Mouse (Mus musculus) left cerebral cortex, adult 18-20 months (tissue): ENCODE measurements around the gene Mtch2. TPM values are rescaled to one million over a fixed set of nuclear protein-coding genes. Genes with fewer than 3 reads are reported as not detected.
A peak's percentile ranks its signal among the peaks of the same experiment; 100 is the strongest.
"Not testable (repeated sequence)": the region's sequence is repeated elsewhere in the genome, so short reads cannot be mapped to it uniquely, and the experiment has no call there.

Source experiments
- DNase-seq, 2 experiments: peaks; one replicate each; pipeline ENCODE4 v3.0.0; 2021 to 2022; ENCODE audit warnings: low spot score in 2 of 2, mixed read lengths in 1 of 2
- total RNA-seq, 2 experiments: library from RNA; stranded (reverse); gene quantifications; 2 replicates each; pipeline ENCODE4 v1.2.3; 2021

Gene Mtch2
- total RNA-seq, 2 experiments from 2014 or later, result 96.8 to 106 TPM

DNA sequence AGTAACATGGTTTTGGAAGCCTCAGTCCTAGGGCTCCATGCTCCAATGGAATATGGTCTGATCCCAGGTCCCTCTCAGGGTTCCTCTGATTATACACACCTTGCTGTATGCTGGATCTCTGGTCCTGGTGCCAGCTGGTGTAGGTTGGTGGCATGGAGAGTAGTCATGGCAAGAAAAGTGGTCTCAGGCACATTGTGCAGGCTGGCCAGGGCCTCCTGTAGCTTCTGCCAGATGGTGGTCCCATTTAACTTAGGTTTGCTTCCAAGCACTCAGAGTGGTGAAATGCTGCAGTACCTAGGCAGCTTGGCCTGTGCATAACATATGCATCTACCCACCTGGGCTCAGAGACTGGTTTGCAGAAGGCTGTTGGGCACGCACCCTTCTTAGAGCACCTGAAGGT is 3.4 kb downstream of the Mtch2 start:
- no peak for DNase-seq

DNA sequence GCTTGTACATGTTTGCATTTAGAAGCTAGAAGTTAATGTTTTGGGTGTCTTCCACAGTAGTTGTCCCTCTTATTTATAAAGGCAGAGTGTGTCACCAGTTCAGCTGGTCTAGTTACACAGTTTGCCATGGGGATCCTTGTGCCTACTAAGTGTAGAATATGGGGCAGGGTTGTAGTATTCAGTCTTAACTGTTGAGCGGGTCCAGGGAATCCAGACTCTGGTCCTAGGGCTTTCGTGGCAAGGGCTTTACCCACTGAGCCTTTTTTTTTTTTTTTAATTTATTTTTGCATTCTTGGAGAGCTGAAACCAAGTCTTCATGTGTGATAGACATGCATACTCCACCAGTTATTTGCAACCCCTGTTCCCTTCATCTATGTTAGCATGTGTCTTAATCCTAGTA is 14.5 kb downstream of the Mtch2 start:
- DNase-seq, result no peak

DNA sequence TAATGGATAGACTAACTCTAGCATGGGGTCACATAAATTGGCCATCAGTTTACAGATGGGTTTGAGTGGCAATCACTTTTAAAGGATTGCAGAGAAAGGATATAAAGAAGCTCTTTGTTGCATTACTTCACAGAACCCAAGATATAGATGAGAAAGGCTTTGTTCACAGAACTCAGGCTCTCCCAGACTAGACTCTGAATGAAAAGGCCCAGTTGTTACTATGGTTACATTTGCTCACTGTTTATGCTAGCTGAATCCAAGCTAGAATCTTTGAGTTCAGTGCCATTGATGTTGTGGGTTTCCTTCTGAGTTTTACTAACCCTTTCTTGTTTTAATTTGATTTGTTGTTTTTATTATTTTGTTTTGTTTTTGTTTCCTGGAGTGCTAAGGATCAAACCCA is 17.2 kb downstream of the Mtch2 start:
- no peak for DNase-seq

DNA sequence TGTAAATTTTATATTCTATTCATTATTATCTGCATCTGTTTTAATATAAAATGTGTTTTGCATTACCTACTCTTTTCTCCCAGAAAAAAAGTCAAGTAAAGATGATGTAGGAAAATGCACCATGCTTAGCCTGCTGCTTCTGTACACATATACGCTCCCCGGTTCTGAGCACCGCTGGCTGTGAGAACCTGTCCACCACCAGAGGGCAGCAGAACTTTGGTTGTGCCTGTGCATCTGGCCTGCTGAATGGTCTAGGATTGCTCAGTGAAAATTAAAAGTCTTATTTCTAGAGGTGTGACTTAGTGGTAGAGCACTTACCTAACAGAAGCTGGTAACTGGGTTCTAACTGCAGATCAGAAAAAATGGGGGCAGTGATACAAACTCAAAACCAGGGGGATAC is 19.6 kb downstream of the Mtch2 start:
- DNase-seq, result peak; percentile 92 to 95

DNA sequence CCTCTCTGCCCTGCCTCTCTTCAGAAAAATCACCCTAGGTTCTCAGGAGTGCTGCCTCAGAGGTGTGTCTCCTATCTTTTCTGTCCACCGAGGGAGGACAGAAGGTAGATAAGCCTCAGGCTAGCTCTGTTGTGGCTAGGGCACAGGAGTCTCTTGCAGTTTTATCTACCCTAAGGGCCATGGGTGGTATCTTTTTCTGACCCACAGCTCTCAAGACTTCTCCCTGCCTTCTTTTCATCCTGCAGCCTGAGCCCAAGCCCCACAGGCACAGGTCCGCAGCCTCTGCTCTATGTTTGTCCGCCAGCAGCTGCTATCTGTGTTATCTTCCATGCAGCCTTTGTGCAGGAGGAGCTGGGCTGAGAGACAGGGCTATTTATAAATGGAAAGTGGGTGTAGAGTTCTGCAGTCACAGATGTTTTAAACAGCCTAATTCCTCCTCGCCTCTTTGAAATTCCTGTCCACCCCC is 23.2 kb downstream of the Mtch2 start:
- peak in 1 of 2 experiments; percentile 75 for DNase-seq

DNA sequence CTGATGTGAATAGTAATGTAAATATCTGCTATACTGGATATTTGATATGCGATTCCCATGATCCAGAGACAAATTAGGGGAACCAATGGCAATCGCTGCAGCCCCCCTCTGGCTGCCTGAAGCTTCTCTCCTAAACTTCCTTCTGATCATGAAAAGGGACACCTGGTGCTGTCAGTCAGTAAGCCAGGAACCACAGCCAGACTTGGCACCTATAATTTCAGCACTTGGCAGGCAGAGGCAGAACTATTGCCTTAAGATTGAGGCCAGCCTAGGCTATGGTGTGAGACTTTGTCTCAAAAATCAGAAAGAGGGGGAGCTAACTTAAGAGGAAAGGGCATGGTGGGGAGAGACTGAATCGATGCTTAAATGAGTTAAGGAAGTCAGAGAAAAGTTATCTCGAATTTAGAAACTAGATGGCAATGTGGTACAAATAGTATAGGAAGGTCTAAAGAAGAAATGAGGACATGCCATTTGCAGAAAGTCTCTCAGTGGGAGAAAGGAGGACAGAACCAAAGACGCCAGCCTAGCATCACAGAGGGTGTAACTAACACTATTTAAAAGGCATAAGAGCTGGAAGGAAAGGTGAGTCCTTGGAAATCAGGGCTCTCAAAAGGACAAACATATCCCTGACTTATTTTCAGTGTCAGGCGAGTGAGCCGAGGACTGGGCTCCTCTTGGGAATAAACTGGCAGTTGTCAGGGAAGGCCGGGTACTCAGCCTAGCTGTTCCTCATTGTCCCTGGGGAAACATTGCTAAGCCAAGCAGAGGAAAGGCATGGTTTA is 24.4 kb downstream of the Mtch2 start:
- no peak for DNase-seq

DNA sequence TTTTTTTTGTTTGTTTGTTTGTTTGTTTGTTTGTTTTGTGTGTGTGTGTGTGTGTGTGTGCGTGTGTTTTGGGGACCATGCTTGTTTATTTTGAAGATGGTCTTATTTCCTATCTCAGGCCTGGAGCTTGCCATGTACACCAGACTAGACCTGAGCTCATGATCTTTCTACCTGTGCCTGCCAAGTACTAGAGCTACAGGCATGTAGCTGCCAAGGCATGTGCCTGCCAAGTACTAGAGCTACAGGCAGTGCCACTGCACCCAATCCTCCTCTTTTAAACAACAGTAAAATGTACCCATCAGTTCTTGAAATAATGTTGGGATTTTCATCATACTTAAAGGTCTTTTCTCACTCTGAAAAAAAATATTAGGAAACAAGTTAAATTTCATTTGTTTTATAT is 27.1 kb downstream of the Mtch2 start:
- DNase-seq, result no peak

DNA sequence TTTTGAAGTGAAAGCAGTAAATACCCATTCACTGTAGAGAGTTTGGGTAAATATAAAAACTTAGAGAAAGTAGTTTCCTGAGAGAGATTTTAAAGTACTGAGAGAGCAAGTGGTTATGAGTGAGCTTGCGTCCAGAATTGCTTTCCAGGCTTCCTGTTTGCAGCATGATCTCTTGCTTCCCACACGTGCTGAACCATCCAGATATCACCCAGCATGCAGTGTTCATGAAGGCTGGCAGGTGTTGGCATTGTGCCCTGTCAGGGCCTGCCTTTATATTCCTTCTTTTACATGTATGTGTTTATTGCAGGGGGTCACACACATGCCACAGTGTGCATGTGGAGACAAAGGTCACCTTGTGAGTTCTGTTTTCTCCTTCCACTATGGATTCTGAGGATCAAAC is 28.3 kb downstream of the Mtch2 start:
- no peak for DNase-seq

DNA sequence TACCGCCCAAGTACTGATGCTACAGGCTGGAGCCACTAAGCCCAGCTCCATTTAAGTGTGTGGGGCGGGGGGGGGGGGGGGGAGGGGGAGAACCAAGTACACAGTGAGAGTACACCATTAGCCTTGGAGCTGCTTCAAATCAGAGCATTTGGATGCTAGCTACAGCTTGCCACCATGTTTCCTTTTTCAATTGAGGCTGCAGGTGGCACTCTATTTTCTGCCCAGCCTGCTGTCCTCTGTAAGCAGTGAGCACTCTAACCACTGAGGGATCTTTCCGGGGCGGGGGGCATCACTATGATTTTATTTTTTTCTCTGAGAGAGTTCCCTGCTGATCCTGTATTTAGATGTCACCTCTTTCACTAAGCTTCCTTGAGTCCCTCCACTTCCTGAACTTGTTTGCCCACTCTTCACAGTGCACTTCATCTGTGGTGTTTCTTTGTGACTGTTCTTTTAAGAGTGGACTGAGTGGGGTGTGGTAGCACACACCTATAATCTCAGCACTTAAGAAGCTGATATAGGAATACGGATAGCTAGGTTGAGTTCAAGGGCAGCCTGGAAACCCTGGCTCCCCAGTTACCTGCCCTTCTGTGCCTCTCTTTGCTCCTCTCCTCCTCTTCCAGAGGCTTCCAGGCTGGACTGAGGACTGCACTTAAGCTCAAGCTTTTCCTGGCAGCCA is 30.8 kb downstream of the Mtch2 start:
- DNase-seq, result no peak

DNA sequence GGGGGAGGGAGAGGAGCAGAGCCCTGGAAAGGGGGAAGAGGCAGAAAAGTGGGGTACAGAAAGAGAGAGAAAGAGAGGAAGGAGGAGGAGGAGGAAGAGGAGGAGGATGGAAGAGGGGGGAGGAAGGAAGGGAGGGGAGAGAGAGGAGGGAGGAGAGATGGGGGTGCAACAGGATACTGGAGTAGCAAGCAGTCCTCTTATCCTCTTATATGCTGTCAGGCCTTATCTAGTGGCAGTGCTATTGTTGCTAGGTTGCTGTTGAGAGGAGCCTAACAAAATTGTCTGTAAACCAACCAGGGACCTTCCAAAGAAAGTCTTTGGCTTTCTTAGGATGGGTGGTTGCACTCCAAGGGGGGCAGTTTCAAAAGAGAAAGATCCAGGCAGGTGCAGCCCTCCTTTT is 32.5 kb downstream of the Mtch2 start:
- DNase-seq, result no peak

DNA sequence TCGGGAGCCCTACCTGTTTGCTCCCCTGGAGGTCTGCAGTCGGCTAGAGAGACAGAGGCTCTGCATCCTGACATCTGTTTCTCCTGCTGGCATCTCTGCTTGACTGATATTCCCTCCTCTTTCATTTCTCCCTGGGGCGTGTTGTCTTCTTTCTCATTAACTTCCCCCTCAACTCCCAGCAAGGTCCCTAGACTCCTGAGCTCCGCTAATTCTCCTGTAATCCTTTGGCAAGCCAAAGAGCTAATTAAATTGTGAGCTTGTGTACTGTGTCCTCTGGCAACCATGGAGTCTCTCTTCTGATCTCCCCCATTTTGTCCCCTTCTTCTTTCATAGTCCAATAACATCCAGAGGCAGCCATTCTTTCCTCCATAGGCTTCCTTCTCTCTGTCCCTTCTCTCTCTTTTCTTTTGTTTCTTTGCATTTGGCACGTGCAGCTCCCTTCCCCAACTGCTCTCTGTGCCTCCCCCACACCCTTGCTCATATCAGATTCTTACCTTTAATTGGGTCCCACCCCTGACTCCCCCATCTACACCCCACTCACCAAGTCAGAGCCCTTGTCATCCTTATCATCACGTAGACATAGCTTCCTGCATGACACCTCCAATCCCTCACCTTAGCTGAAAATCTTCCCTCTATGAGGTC is 33.3 kb downstream of the Mtch2 start:
- no peak for DNase-seq

DNA sequence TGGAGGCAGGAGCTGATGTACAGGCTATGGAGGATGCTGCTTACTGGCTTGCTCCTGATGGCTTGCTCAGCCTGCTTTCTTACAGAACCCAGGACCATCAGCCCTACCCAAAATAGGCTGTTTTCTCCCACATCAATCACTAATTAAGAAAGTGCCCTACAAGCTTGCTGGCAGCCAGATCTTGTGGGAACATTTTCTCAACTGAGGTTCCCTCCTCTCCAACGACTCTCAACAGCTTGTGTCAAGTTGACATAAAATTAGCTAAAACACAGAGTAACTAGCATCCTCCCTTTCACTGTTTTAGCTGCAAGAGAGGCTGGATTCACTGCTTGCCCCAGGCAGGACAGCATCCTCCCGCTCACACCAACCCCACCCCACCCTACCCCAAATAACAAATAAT is 34.9 kb downstream of the Mtch2 start:
- no peak for DNase-seq

DNA sequence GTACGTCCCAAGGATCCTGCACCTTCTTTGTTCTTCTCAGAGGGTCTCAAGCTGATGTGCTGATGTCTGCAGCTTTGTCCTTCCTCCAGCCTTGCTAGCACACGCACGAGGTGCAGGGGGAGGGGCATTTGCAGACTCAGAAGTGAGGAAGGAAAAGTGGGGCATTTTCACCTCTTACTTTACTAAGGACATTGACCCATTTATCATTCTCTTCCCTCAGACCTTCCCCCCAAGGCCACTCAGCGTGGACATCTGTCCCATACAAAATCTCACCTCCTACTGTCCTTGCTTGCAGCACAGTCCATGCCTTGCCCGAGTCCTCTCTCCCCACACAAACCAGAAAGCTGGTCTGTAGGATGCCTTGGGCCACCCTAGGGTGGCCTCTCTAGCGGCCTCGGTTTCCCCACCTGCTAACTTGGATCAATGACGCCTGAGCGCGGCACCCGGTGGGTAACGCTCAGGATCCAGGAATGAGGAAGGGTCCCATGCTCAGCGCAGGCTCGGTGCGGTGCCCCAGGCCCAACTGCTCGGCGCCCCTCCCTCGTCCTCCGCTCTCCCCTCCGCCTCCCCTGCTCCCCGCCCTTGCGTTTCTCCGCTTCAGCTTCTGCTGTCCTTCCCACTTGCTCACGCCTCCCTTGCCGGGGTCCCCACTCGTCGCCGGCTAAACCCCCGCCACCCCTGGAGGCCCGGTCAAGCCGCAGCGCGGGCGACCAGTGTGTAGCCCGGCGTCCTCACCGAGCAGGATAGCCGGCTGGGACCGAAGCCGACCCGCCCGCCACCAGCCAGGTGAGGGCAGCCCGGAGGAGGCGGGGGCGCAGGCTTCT is 38.5 kb downstream of the Mtch2 start, which contains the start of gene C1qtnf4:
C1qtnf4 (plus strand) TSS at position 643 of the 824 bp plus-strand sequence.
- peak; percentile 49 to 63 for DNase-seq

DNA sequence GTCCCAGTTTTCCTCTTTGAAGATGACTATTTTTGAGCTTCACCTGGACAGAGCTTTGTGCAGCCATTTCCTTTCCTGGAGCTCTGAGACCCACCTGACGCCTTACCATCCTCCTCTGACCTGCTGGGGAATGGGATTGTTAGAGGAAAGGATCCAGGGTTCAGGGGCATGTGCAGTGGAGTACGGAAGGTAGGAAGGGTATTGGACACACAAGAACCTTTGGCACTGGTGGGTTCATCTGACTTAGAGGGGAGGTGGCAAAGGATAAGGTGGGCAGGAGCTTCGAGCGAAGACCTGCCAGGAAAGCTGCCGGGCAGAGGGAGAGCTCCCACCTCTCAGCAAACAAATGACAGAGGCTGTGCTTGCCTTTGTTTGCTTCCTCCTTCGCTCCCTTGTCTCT is 39.5 kb downstream of the Mtch2 start:
- no peak for DNase-seq

DNA sequence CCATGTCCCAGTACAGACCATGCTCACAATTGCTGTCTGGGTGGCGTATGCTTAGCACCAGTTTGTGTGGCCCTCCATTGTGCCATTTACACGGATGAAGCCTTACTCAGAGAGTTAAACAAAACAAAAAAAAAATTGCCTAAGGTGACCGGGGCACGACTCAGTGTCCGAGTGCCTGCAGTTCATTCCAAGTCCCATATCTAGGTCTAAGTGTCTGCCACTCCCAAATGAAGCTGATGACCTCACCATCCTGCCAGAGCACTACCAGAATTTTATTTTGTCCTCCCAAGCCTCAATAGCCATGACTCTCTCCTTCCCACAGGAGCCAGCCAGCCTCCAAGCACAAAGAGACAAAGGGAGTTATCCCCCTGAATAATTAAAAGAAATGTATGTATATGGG is 40.7 kb downstream of the Mtch2 start:
- no peak for DNase-seq

DNA sequence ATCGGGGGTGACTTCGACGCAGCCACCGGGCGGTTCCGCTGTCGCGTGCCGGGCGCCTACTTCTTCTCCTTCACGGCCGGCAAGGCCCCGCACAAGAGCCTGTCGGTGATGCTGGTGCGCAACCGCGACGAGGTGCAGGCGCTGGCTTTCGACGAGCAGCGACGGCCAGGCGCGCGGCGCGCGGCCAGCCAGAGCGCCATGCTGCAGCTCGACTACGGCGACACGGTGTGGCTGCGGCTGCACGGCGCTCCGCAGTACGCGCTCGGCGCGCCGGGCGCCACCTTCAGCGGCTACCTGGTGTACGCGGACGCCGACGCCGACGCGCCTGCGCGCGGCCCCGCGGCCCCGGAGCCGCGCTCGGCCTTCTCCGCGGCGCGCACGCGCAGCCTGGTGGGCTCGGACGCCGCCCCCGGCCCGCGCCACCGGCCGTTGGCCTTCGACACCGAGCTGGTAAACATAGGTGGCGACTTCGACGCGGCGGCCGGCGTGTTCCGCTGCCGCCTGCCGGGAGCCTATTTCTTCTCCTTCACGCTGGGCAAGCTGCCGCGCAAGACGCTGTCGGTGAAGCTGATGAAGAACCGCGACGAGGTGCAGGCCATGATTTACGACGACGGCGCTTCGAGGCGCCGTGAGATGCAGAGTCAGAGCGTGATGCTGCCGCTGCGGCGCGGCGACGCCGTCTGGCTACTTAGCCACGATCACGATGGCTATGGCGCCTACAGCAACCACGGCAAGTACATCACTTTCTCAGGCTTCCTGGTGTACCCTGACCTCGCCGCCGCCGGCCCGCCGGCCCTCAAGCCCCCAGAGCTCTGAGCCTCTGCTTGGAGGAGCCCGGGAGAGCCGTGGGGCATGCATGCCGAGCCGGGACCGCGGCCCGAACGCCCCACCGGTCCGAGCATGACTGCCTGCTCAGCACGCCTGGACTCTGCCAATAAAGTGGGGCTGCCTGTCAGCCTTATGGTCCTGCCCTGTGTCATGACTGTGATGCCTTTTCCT is 42.9 kb downstream of the Mtch2 start:
- peak in 1 of 2 experiments; percentile 52 for DNase-seq

DNA sequence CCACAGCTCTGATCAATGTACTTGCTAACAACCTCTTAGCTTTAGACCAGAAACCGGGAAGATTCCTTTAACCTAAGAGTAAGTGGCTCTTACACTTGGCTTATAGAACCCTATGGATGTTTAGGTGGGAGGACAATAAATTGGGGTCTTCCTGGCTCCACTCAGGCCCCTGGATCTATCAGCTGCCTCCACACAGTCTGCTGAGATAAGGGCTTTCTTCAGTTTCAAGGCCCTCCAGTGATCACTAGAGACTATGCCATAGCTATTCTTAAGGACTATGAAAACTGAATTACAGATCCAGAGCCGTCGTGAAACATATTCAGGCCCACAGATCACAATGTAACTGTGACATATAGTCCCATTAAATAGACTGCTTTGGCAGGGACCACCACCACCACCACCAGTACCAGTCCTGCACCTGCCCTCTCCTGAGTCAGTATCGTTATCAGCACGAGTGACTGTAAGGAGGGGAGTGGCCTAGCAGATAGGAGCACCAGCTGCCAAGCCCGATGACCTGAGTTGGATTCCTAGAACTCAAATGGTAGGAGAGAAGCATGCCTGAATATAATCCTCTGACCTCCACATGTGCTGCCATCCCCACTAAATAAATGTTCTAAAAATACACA is 46.8 kb downstream of the Mtch2 start:
- DNase-seq, result no peak

DNA sequence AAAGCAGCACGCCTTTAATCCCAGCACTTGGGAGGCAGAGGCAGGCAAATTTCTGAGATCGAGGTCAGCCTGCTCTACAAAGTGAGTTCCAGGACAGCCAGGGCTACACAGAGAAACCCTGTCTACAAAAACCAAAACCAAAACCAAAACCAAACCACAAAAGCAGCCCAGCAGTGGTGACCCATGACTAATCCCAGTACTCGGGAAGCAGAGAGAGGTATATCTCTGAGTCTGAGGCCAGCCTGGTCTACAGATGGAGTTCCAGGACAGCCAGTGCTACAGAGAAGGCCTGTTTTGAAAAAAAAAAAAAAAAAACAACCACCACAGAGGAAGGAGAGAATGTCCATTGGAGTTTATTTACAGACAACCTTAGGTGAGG is 47.3 kb downstream of the Mtch2 start:
- DNase-seq, result not testable (repeated sequence)

DNA sequence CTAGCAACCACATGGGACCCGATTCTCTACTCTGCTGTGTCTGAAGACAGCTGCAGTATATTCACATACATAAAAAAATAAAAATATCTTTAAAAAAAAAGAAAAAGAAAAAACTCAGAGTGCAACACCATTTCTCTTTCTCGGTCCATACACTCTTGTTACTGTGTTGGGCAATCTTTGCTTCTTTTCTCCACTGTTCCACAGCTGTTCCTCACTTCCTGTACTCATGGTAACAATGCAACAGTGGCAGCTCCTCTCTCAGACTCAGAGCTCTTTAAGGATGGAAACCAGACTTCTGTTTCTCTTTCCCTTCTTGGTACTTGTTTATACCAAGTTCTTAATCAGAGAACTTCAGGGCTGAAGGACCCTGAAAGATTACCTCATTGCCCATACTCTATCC is 56.4 kb downstream of the Mtch2 start:
- no peak for DNase-seq
